Mouse (Mus musculus) lung, postnatal 0 days (tissue): ENCODE measurements at regions not wholly inside any gene's neighbourhood (a gene's known extent, or its start where the extent isn't known, plus 50 kb on each side); places are given as distances from the start of the nearest gene placed in this dataset.

Experiments
- ATAC-seq: fragments of 200-750 bp; cut with Nextera tagmentation; 2 replicates; pipeline ENCODE4 v1.8.0; 2017; ENCODE audit warnings: moderate library complexity
- DNase-seq: peaks from one replicate; pipeline ENCODE4 v3.0.0-alpha.2; 2016; ENCODE audit warnings: low spot score
- H3K27ac ChIP-seq: fragments of 300-500 bp; sonication (generic); 2 replicates; pipeline ENCODE4 v1.5.1; 2014; ENCODE audit warnings: antibody characterized with exemption, mild to moderate bottlenecking, low read length, mixed read lengths
- H3K27me3 ChIP-seq: fragments of 300-500 bp; sonication (generic); replicated peaks from 2 replicates; pipeline ENCODE4 v1.6.1; 2014; ENCODE audit warnings: low read length, mixed read lengths; ENCODE audit not compliant: insufficient read depth
- H3K36me3 ChIP-seq: fragments of 300-500 bp; sonication (generic); 2 replicates; pipeline ENCODE4 v1.6.1; 2014; ENCODE audit warnings: low read length, mixed read lengths; ENCODE audit not compliant: insufficient read depth
- H3K4me1 ChIP-seq: fragments of 300-500 bp; sonication (generic); 2 replicates; pipeline ENCODE4 v1.6.1; 2014; ENCODE audit warnings: antibody characterized with exemption, low read depth, low read length, mixed read lengths; ENCODE audit not compliant: insufficient read depth
- H3K4me2 ChIP-seq: fragments of 300-500 bp; sonication (generic); replicated peaks from 2 replicates; pipeline ENCODE4 v1.6.1; 2014; ENCODE audit warnings: low read depth, mild to moderate bottlenecking, low read length, moderate library complexity, mixed read lengths
- H3K4me3 ChIP-seq: fragments of 300-500 bp; sonication (generic); 2 replicates; pipeline ENCODE4 v1.5.1; 2014; ENCODE audit warnings: low read depth, low read length
- H3K9ac ChIP-seq: fragments of 300-500 bp; sonication (generic); replicated peaks from 2 replicates; pipeline ENCODE4 v1.6.1; 2014; ENCODE audit warnings: low read depth, mild to moderate bottlenecking
- H3K9me3 ChIP-seq: fragments of 300-500 bp; sonication (generic); 2 replicates; pipeline ENCODE4 v1.6.1; 2016; ENCODE audit warnings: low read length, mixed read lengths
- CTCF ChIP-seq: IDR thresholded peaks from 2 replicates; pipeline ENCODE4 v1.5.1; 2016; ENCODE audit warnings: antibody characterized with exemption, mild to moderate bottlenecking
- EP300 ChIP-seq: IDR thresholded peaks from 2 replicates; pipeline ENCODE4 v1.6.1; 2016; ENCODE audit warnings: antibody characterized with exemption, mild to moderate bottlenecking, control low read depth
- WGBS: fragments of 180-500 bp; shearing (Covaris S2); extraction: QIAGEN DNeasy Blood & Tissue Kit; methylation state at CpG from one replicate; pipeline ENCODE4 v1.1.7; 2014; 5-methylcytosine and 5-hydroxymethylcytosine counted together

GRCm38 (mm10) chr8:98515246-98515645 is 901.0 kb downstream of the Cdh8 start:
- Histone ChIP-seq H3K27me3 (no peaks in the 10 kb centered on the region), H3K4me2 (no peak overlapping the region), H3K27ac (no peak overlapping the region), H3K9ac (no peak overlapping the region), H3K4me1 (no peaks in the 10 kb centered on the region), H3K9me3 (no peaks in the 10 kb centered on the region), H3K4me3 (no peak overlapping the region), H3K36me3 (no peaks in the 10 kb centered on the region)
- no peak for DNase-seq
- 65% methylated on average over 5 of the region's 5 CpGs for WGBS
- TF ChIP-seq CTCF: no peak
- TF ChIP-seq EP300: no peak
- no peak for ATAC-seq

- H3K27ac ChIP-seq: no peak overlapping the region
- no peaks in the 10 kb centered on the region for H3K36me3 ChIP-seq
- H3K4me3 ChIP-seq: no peak overlapping the region
- no peaks in the 10 kb centered on the region for H3K9me3 ChIP-seq
- WGBS: 79% methylated on average over 3 of the region's 3 CpGs
- no peak overlapping the region for H3K9ac ChIP-seq
- no peak for TF ChIP-seq EP300
- H3K27me3 ChIP-seq: no peaks in the 10 kb centered on the region
- DNase-seq: no peak
- H3K4me1 ChIP-seq: no peaks in the 10 kb centered on the region
- ATAC-seq: no peak
- no peak overlapping the region for H3K4me2 ChIP-seq
These were observed 919.5 kb downstream of the Cdh8 start for GRCm38 (mm10) chr8:98496793-98497192.

GRCm38 (mm10) chr8:98463375-98464030 is 952.8 kb downstream of the Cdh8 start:
- Histone ChIP-seq H3K27me3 (no peaks in the 10 kb centered on the region), H3K36me3 (no peaks in the 10 kb centered on the region), H3K27ac (no peak overlapping the region), H3K4me1 (no peaks in the 10 kb centered on the region), H3K4me2 (no peak overlapping the region), H3K9me3 (no peaks in the 10 kb centered on the region), H3K4me3 (no peak overlapping the region), H3K9ac (no peak overlapping the region)
- TF ChIP-seq EP300 (no peak), CTCF (no peak)
- ATAC-seq (no peak), DNase-seq (peak; percentile 11)
- 70% methylated on average over 3 of the region's 3 CpGs for WGBS

GRCm38 (mm10) chr8:98455539-98455938 is 960.7 kb downstream of the Cdh8 start:
- peak; percentile 74 for ATAC-seq
- Histone ChIP-seq H3K4me2 (no peak overlapping the region), H3K9ac (no peak overlapping the region), H3K36me3 (no peaks in the 10 kb centered on the region), H3K9me3 (no peaks in the 10 kb centered on the region), H3K27ac (no peak overlapping the region), H3K4me3 (no peak overlapping the region), H3K4me1 (no peaks in the 10 kb centered on the region), H3K27me3 (no peaks in the 10 kb centered on the region)
- WGBS: 52% methylated on average over 1 of the region's 1 CpGs
- peak; percentile 11 for DNase-seq
- TF ChIP-seq CTCF: no peak
- TF ChIP-seq EP300: peak; percentile 51
